Mouse (Mus musculus) stomach, embryonic 14.5 days (tissue): ENCODE results near the gene Gm5938. TPM values are rescaled to one million over a fixed set of nuclear protein-coding genes. Genes with fewer than 3 reads are reported as not detected.

ENCODE experiments used
- ATAC-seq: fragments of 200-750 bp; cut with Nextera tagmentation; 2 replicates; pipeline ENCODE4 v1.8.0; 2017; ENCODE audit warnings: low read depth, moderate TSS enrichment; ENCODE audit not compliant: insufficient number of reproducible peaks, insufficient read depth, low FRiP score
- H3K27ac ChIP-seq: fragments of 300-500 bp; sonication (generic); 2 replicates; pipeline ENCODE4 v1.5.1; 2014; ENCODE audit warnings: mild to moderate bottlenecking, low read length, moderate library complexity, mixed read lengths
- H3K27me3 ChIP-seq: fragments of 300-500 bp; sonication (generic); 2 replicates; pipeline ENCODE4 v1.6.1; 2014; ENCODE audit warnings: low read length, control low read depth, mixed read lengths; ENCODE audit not compliant: control insufficient read depth, insufficient read depth
- H3K36me3 ChIP-seq: fragments of 300-500 bp; sonication (generic); 2 replicates; pipeline ENCODE4 v1.6.1; 2014; ENCODE audit warnings: mild to moderate bottlenecking, control low read depth, low read length, moderate library complexity, mixed read lengths; ENCODE audit not compliant: control insufficient read depth, insufficient read depth
- H3K4me1 ChIP-seq: fragments of 300-500 bp; sonication (generic); 2 replicates; pipeline ENCODE4 v1.6.1; 2014; ENCODE audit warnings: low read length, control low read depth, mixed read lengths; ENCODE audit not compliant: control insufficient read depth, insufficient read depth
- H3K4me2 ChIP-seq: fragments of 300-500 bp; sonication (generic); replicated peaks from 2 replicates; pipeline ENCODE4 v1.6.1; 2014; ENCODE audit warnings: low read depth, low read length, control low read depth
- H3K4me3 ChIP-seq: fragments of 300-500 bp; sonication (generic); 2 replicates; pipeline ENCODE4 v1.5.1; 2014; ENCODE audit warnings: low read depth, low read length, control low read depth
- H3K9ac ChIP-seq: fragments of 300-500 bp; sonication (generic); replicated peaks from 2 replicates; pipeline ENCODE4 v1.6.1; 2014; ENCODE audit warnings: low read depth, mild to moderate bottlenecking, control low read depth, low read length, moderate library complexity, mixed read lengths
- H3K9me3 ChIP-seq: fragments of 300-500 bp; sonication (generic); 2 replicates; pipeline ENCODE4 v1.6.1; 2016; ENCODE audit warnings: low read depth, low read length, control low read depth; ENCODE audit not compliant: control insufficient read depth
- WGBS: fragments of 180-500 bp; shearing (Covaris S2); extraction: QIAGEN DNeasy Blood & Tissue Kit; methylation state at CpG from one replicate; pipeline ENCODE4 v1.1.7; 2014; 5-methylcytosine and 5-hydroxymethylcytosine counted together
- polyA plus RNA-seq: library from polyadenylated mRNA; unstranded; fragments of >200 nt; fragmentation: Nextera tagmentation; extraction: Ambion mirVana; gene quantifications from 2 replicates; pipeline ENCODE4 v1.2.1, GENCODE M21; 2014

Gene Gm5938
- not detected in 2 replicates for polyA plus RNA-seq

DNA sequence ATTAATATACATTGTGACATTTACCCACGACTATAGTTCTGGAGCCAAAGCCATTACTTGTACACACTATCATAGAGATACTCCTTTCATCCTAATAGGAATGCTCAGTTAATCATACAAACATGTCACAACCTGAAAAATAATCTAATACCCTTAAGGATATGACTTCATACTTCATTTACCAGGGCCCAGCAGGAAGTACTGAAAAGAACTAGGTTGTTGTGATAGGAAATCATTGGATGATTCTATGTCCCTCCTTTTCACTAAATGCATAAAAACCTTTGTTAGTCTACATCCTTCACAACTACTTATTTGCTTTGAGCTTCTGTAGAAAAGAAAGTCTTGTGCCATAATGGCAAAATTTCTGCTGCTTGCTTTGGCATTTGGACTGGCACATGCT, at the start of gene Gm5938:
Gm5938 (plus strand) TSS at position 301 of the 400 bp plus-strand sequence.
- H3K9ac ChIP-seq = no peak within 1 kb of the TSS
- no peak for ATAC-seq
- H3K27ac ChIP-seq = no peak within 1 kb of the TSS
- H3K4me3 ChIP-seq = no peak within 1 kb of the TSS
- H3K9me3 ChIP-seq = no peaks in the 10 kb centered on the region
- WGBS = 51% methylated on average over 1 of the region's 1 CpGs
- H3K4me1 ChIP-seq = no peaks in the 10 kb centered on the region
- no peaks in the 10 kb centered on the region for H3K27me3 ChIP-seq
- no peak within 1 kb of the TSS for H3K4me2 ChIP-seq
- no peaks in the 10 kb centered on the region for H3K36me3 ChIP-seq

DNA sequence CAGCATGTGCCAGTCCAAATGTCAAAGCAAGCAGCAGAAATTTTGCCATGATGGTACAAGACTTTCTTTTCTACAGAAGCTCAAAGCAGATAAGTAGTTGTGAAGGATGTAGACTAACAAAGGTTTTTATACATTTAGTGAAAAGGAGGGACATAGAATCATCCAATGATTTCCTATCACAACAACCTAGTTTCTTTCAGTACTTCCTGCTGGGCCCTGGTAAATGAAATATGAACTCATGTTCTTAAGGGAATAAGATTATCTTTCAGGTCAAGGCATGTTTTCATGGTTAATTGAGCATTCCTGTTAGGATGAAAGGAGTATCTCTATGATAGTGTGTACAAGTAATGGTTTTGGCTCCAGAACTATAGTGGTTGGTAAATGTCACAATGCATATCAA, 34.0 kb upstream of the Gm5938 start, which contains the start of gene Obp1a:
Obp1a (minus strand) TSS at position 101 of the 400 bp plus-strand sequence.
- ATAC-seq = no peak
- Histone ChIP-seq H3K9ac (no peak within 1 kb of the TSS), H3K27me3 (no peaks in the 10 kb centered on the region), H3K27ac (no peak within 1 kb of the TSS), H3K4me2 (no peak within 1 kb of the TSS), H3K4me3 (no peak within 1 kb of the TSS), H3K9me3 (no peaks in the 10 kb centered on the region), H3K4me1 (no peaks in the 10 kb centered on the region), H3K36me3 (no peaks in the 10 kb centered on the region)

Other genes with a start within 250 kb of the Gm5938 start
- not detected in 2 replicates for gene 5430402E10Rik, start 200.4 kb upstream of the Gm5938 start, polyA plus RNA-seq
- gene Obp1a, start 34.1 kb upstream of the Gm5938 start, polyA plus RNA-seq = not detected in 2 replicates
- gene Obp1b, start 61.3 kb downstream of the Gm5938 start, polyA plus RNA-seq = not detected in 2 replicates
- not detected in 2 replicates for gene Gm14743, start 120.5 kb downstream of the Gm5938 start, polyA plus RNA-seq
- gene 4930480E11Rik, start 244.2 kb downstream of the Gm5938 start, polyA plus RNA-seq = not detected in 2 replicates